Mouse (Mus musculus) kidney, adult 10 weeks (tissue): Measurements from ENCODE around the gene Kifap3. TPM values are rescaled to one million over a fixed set of nuclear protein-coding genes. Genes with fewer than 3 reads are reported as not detected.

Source experiments
- polyA plus RNA-seq: library from polyadenylated mRNA; stranded (reverse); fragments of 350-450 nt; fragmentation: Illumina TruSeq; extraction: RNeasy Lipid Tissue Mini Kit (QIAGEN cat#74804); gene quantifications from one replicate; pipeline ENCODE4 v1.2.3, GENCODE M21; 2014; ENCODE audit warnings: low read depth, low replicate concordance

The Kifap3 gene
- polyA plus RNA-seq: 54.5 TPM

GRCm38 (mm10) chr1:163779336-163780115 is at the start of gene Kifap3:
Gene Kifap3 (plus strand): TSS chr1:163779583.

GRCm38 (mm10) chr1:163928846-163929245 is 149.5 kb downstream of the Kifap3 start, which contains the start of gene Scyl3:
Gene Scyl3 (plus strand): TSS chr1:163929100.

Other genes starting within 250 kb of the Kifap3 start
- not detected for gene Mettl11b, start 54.4 kb upstream of the Kifap3 start, polyA plus RNA-seq
- gene Scyl3, start 149.5 kb downstream of the Kifap3 start, polyA plus RNA-seq: 30.5 TPM
- 1.5 TPM for gene BC055324, start 215.2 kb downstream of the Kifap3 start, polyA plus RNA-seq
- gene Mettl18, start 215.3 kb downstream of the Kifap3 start, polyA plus RNA-seq: 14.1 TPM